Mouse (Mus musculus): ENCODE results near the gene Osbpl3.

Gene Osbpl3

DNA sequence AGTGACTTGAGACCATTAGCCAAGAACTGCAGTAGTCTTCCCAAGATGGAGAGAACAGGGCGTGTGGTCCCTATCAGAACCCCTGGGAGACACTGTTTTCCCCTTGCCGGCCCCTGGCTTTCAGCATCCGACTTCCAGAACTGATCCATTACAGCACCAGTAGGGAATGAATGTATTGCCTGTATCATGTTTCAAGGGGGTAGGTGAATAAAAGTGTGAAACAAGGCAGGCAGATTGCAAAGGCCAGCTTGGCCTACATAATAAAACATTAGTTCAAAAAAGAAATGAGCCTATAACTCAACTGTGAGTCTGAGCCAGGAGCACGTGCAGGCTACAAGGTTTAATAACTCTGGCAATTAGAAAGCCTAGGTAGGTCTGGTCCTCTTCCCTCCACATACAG is 52.5 kb downstream of the Osbpl3 start:
- no peak for DNase-seq (ENCODE audit: low spot score in 2 of 2)

DNA sequence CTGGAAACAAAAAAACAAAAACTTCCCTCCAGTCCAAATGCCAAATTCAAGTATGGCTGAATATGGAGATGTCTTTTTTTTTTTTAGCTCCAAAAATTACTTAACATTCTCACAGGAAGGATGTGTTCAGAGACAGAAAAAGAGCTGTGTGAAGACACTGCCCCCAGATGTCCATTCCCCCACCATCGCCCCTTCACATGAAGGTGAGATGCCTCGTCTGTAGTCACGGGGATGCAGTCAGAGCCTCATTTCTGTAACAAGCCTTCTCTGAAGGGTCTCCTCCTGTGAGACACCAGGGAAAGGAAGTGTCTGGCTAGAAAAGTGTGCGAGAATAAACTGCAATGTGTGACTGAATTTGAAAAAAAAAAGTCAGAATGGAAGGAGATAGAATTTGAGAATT is 53.1 kb downstream of the Osbpl3 start:
- no peak for DNase-seq (ENCODE audit: low spot score in 2 of 2)

DNA sequence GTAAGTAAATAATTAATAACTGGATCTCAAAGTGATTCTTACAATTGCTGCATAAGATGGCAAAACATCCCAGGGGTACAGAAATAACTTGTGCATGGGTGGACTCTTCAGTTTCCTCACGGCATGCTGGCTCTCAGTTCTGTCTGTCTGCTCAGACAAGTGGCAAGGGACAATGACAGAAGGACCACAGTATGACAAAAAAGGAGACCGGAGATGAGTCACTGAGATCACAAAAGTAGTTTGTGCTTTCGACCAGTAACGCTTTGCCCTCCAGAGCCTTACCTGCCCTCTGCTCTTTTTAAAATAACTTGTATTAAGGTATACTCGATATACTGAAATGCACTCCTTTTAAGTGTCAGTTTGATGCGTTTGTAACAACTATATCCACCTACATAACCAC is 55.8 kb downstream of the Osbpl3 start:
- DNase-seq (ENCODE audit: low spot score in 2 of 2) = no peak

DNA sequence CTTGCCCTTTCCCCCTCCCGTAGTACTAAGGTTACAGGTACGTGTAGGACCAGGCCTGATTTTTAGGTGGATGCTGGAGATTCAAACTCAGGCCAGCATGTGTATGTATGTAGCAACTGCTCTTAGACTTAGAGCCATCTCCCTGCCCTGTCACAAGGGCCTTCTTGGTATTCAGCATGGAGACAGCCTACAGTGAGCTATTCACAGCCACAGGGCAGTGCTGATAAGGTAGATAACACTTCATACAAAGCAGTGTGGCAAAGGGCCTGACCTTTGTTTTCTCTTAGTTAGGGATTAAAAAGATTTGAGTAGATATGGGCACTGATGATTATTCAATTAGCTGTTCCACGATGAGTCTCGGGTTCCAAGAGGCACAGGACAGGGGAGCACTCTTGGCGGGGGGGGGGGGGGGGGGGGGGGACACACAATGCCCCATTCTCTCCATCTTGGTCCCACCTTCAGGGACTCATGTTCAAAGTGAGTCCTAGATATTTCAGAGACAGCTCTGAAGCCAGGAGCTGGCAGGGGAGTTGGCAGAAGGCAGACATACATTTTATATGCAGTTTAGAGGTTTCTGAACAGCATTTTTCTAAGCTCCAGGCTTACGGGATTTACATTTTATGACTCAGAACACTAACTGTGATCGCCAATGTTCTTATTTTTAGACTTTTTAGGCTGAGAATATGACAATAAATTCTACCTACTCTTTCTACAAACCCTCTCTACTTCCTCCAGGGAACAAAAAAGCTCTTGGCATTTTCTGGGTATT is 56.4 kb downstream of the Osbpl3 start:
- DNase-seq (ENCODE audit: low spot score in 2 of 2) = no peak

DNA sequence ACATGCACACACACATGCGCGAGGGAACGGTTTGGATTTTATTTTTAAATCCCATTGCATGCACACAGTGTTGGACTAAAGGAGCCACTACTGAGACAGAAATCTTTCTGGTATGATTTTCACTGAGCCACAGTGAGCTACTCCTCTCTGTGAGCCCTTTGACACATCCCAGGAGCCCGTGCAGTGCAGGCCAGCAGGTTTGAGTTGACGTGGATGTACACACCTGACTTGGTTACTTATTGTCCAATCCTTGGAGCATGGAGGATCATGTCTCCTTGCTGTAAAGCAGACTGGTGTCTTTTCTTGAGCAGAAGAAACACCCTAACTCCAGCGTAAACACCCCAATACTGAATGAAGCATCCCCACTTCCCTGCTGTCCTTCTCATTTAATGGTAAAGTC is 57.7 kb downstream of the Osbpl3 start:
- no peak for DNase-seq (ENCODE audit: low spot score in 2 of 2)

DNA sequence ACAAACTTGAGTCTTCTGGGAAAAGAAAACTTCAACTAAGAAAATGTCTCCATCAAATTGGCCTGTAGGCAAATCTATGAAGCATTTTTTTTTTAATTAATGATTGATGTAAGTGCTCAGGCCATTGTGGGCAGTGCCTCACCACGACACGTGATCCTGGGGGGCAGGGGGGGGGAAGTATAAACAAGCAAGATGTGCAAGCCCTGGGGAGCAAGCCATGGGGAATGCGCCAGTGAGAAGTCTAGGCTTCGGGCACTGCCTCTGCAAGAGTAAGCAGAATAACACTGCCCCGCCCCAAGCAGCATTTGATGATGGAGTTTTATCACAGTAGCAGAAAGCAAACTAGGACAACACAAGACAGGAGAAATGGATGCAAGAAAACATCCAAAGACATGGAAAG is 58.9 kb downstream of the Osbpl3 start:
- no peak for DNase-seq (ENCODE audit: low spot score in 2 of 2)

DNA sequence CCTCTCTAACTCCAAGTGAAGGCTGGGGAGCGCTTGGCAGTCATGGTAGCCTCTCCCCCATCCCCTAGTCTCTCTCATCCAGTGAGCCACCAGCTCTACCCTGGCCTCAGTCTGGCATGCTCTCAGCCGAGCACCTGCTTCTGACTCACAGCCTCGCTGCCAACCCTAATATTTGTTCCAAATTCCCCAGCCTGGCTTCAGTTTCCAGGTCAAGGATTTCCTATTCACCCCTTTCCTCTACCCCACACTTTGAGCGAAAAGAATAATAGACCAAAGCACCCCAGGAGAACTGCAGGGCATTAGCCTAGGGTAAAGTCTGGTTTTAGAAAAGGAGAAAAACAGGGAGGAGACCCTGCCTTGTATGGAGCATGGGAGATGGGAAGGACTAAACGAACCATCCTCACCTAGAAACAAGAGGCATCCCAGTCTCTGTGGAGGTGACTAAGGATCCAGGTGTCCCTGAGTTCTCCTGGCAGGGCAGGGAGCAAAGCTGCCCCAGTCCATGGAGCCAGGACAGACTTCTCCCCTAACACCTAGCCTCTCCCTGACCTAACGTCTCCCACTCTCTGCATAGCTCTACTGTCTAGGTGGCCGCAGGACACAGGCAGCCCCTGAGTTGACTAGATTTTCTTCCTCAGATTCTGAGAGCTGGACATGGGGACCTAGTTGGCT is 60.2 kb downstream of the Osbpl3 start:
- no peak for DNase-seq (ENCODE audit: low spot score in 2 of 2)

DNA sequence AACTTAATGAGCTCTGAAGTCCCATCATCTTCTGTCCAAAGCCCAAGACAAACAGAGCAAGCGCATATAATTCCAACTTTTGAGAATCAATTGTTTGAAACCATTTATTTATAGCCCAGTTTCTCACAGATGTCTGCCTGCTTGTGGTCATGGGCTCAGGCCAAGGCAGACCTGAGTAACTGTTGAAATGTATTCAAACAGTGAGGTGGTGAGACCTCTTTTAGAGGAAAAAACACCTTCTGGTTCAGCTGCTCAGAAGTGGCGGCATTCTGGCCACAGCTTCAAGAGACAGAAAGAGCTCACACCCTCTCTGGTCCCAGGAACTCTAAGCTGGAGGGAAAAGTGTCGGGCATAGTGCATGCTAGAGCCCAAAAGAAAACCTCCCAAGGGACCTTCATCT is 61.6 kb downstream of the Osbpl3 start:
- no peak for DNase-seq (ENCODE audit: low spot score in 2 of 2)

DNA sequence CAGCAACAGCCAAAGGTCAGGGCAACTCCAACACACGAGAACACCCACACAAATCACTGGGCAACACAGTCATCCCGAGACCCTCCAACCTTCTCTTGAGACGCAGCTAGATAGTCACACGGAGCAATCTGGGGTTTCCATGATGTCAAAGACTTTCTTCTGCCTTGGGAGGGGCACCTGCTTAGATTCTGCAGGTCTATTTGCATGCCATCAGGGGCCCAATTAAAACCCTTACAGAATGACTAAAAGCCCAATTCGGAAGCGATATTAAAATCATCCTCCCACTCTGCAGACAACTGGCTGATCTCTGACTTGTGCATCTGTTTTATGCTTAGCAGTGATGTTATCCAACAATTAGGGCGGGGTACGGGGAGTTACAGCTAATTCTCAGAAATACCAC is 62.0 kb downstream of the Osbpl3 start:
- no peak for DNase-seq (ENCODE audit: low spot score in 2 of 2)

DNA sequence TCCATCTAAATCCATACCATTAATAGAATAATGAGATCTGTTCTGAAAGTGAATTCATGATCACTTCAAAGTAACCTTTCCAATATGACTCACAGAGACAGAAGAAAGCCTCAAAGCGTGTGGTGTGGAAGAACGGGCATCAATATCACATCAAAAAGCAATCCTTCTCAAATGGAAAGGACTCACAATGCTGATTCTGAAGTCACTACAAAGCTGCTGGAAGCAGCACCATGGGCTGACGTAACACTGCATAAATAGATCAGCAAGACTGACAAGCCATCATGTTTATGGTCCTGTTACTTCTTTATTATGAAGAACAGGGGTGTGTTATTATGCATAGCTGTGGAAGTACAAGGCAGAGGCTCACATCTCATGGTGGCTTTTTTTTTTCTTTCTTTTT is 64.0 kb downstream of the Osbpl3 start:
- DNase-seq (ENCODE audit: low spot score in 2 of 2) = no peak

DNA sequence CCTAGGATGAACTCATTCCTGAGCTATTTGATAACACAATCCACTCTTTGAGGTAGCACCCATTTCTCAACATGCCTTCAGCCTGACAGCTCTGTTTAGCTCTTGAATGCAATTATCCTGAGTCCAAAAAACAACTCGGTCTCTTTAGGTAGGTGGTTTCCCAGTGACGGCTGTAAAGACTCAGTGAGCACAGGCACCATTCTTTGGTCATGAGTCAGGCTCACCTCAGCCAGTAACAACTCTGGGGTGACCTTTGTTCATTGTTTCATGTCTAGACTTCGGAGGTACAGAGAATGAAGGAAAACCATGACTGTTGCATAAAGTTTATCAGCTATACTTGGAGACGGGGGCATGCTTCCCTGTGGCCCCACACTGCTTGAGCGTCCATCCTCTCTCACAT is 65.7 kb downstream of the Osbpl3 start:
- no peak for DNase-seq (ENCODE audit: low spot score in 2 of 2)

DNA sequence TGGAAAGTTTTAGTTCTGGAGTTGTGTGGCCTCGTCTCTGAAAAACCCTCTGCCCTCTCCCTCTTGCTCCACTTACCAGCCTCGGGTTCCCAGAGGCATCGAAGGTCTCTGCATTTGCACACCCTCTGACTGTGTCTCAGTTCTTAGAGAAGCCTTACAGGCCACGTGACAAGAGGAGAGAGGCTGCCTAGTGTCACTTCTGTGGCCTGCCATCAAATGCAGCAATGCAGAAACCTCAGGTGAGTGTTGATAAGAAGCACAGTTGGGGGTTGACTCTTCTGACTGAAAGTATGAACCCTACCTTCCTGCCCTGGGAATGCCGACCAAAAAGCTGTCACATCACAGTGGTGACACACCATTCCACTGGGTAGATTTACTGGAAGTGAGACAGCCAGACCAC is 68.4 kb downstream of the Osbpl3 start:
- no peak for DNase-seq (ENCODE audit: low spot score in 2 of 2)

DNA sequence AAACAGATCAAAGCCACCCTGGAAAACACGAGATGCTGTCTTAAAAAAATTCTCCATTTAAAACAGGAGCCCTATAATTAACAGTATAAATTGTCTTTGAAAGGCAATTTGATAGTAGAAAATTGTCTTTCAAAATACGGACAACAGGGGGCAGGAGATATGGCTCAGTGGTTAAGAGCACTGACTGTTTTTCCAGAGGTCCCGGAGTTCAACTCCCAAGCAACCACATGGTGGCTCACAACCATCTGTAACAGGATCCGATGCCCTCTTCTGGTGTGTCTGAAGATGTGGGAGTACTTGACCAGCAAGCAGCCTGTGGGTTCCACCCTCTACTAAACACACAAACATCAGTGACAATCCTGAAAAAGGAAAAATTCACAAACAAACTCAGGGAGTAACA is 69.5 kb downstream of the Osbpl3 start:
- DNase-seq (ENCODE audit: low spot score in 2 of 2) = no peak

DNA sequence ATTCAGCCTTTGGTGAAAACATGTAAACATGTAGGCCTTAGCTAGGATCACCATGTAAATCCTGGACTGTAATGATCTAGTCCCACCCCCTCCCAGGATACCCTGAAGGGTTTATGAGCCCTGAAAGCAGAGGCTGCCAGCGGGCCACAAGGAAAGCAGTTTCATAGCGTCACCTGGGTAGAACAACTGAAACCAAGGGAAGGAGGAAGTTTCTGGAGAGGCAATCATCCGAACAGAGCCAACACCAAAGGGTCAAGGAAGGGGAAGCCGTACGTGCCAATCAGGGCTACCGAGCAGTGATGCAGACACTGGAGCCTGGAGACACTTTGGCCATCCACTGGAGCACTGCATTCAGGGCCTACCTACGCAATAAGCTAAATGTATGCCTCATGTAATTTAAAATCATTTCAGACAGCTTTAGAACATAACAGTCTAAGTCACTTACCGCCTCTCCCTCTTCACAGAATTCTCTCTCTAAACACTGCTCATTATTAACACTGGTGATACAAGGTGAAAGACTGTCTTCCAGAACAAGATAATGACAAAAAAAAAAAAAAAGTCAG is 70.5 kb downstream of the Osbpl3 start:
- no peak for DNase-seq (ENCODE audit: low spot score in 2 of 2)

DNA sequence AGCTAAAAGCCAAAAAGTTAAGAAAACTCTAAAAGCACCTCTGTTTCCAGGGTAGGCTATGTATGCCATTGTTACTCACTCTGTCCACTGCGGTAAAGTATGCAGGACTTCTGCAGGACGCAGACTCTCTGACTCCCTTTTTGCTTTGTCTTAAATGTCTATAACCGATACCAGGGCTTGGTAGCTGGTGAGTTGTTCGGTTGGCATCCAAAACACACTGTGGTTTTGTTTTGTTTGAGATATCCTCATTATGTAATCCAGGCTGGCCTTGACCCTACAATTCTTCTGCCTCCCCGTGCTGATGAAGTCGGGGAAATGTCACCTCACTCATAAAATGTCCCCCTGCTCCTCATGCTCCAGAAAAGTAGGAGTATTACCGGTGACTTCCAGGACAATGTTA is 73.3 kb downstream of the Osbpl3 start:
- no peak for DNase-seq (ENCODE audit: low spot score in 2 of 2)

DNA sequence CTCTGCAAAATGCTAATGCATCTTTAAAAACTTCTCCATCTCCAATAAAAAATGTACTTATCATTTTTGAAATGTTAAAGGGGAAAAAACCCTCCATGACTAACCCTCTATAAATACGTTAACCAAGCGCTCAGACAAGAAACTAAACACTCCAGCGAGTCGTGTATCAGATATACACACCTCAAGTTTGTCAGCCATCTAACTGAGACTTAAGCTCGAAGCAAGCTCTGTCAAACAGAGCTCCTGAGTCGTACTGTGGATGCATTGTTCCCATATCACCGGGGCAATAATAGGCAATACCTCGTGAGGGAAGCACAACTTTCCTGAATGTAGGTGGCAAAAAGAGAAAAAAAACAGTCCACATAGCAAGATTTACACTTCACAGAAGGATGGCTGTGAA is 73.8 kb downstream of the Osbpl3 start:
- DNase-seq (ENCODE audit: low spot score in 2 of 2) = no peak

DNA sequence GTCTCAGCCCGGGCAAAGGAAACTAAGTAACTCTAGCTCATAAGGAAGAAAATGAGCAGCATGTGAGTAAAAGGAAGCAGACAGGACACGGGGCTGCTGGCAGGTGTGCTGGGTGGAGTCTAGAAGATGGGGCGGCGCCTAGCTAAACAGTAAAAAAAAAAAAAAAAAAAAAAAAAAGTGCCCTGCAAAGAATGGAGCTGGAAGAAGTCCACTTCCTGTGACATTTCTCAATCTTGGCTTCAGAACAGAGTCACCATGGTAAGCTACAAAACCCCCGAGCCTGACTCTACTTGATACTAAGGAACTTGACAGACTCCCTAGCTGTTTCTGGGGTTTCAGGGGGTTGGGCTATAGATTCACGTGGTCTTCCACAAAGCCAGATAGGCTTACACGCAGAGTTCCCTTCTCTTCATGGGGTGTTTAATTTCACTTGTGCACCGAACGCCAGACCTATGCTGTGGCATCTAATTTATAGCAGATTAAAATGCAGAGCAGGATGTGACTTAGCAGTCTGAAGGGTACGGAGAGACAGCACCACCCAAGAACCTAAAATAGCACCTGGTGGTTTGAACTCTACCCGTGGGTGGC is 74.4 kb downstream of the Osbpl3 start:
- peak in 1 of 2 experiments; percentile 43 for DNase-seq (ENCODE audit: low spot score in 2 of 2)

DNA sequence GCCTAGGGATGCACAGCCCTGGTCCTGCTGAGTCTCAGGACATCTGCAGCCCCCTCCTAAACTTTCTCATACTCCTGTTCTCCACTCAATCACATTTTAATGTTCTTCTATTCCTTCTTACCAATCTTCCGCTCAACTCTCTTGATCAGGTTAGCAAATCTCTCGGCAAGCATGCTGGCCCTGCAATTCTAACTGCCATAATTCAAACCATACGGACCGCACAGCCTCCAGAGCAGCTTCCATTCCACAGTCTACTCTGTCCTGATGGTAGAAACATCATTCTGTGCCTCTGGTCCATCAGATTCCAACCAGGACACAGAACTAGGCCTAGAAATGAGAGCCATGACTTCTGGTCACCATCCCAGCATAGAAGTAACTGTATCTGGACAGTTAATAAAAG is 76.3 kb downstream of the Osbpl3 start:
- DNase-seq (ENCODE audit: low spot score in 2 of 2) = no peak

DNA sequence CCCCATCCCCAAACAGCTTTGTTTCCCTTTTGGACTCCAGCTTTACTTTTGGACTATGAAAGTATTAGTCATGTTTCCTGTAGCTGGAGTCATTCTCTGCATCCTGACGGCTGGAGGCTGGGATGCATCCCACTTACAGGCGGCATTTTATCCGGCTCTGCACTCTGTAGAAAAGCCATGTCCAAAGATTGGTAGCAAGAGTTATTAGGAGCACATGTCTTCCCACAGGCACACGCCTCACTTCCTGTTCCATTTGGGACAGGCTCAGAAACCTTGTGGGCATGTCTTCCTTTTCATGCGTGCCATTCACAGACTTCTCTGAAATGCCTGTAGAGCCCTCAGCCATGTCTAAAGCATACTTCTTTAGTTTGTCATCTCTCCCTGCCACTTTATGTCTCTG is 76.9 kb downstream of the Osbpl3 start:
- DNase-seq (ENCODE audit: low spot score in 2 of 2) = peak in 1 of 2 experiments; percentile 58

DNA sequence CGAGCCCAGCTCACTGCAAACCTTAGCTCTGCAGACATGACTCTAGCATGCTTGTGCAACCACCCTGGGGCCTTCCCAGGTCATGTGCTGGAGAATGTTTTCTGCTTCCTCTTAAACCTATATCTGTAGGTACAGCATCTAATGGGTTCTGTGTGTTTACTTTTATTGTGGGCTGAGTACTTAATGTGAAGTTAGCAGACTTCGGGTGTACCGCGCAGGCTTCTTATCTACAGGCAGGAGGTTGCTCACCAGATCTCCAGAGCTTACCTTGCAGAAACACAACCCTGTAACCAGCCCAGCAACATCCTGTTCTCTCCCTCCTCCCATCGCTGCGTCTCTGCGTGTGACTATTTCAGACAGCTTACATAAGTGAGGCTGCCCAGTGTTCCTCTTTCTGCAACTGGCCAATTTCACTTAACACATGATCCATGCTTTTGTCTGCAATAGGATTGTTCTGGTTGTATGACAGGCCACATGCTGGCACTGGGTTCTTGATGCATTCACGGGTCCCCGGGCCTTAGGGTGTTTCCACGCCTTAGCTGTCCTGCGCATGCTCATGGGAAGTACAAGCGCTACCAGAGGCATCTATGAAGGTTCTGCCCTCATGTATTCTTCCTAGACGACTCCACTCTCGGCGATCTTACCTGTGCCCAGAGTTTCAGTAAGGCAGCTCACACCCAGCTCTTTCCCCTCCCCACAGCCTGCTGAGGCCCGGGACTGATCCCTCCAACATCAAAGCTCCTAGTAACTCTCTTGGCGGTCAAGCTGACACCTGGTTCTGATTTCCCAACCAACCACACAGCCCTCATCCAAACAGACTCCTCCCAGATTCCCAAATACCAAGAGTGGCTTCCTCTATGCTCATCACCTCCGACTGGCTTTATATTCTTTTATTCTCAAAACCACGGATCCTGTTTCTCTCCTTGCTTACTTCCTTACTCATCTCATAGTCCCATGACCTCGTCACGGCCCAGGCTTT is 78.0 kb downstream of the Osbpl3 start:
- peak in 1 of 2 experiments; percentile 75 for DNase-seq (ENCODE audit: low spot score in 2 of 2)

DNA sequence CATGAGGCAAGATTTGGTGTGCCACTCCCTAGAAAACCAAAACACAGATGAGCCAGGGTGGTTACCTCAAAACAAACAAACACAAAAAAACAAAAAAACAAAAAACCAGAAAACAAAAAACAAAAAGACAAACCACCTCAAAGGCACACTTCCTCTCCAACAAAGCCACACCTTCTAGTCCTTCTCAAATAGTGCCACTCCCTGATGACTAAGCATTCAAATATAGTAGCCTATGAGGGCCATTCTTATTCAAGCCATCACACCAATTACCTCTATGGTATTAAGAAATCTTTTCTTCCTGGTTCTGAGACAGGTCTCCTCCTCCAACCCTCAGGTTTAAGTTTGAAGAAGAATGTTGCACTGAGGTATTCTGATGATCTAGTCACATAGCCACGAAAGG is 79.3 kb downstream of the Osbpl3 start:
- DNase-seq (ENCODE audit: low spot score in 2 of 2) = no peak
